ENCODE assay signal across 10 mouse cellular contexts in the genomic region with DNA sequence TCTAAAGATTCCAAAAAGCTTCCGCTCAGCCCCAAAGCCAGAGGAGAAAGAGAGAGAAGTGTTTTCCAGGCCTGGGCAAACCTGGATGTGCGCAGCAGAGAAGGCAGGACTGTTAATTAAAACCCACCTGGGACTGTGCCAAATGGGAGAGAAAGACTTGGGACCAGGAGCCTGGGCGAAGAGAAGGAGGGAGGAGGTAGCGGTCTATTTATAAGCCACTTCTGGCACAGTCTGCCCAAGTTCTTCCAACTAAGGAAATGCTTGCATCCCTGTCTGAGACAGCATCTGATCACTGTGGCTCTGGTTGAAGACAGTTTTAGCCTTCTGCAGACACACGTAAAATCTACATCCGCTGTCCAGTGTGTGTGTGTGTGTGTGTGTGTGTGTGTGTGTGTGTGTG.
A peak's percentile ranks its signal among the peaks of the same experiment; 100 is the strongest.
DNase-seq lines count a peak whose midpoint lies in the region; ATAC-seq and TF ChIP-seq lines count a peak whose summit lies in the region.
"Had no signal": no experiment of that assay in that cellular context is flagged by ENCODE, and none has a peak within 500 bp of the region (broad histone marks: within the 10 kb centered on the region; RNA-seq: fewer than 3 reads in every experiment).

No protein-coding gene starts in this region.

- no peaks in the 10 kb centered on the region for H3K9me3 ChIP-seq in heart, embryonic 14.5 days (ENCODE audit: control insufficient read depth, low read length)
- H3K9me3 ChIP-seq: embryonic facial prominence, embryonic 15.5 days; megakaryocyte, embryonic 14.5 days had no signal

- intact Hi-C loops in left cerebral cortex, postnatal 25 days (cut with DNase I): loop anchor here (5.0 kb wide), 1 partner anchor 129 kb away; no protein-coding TSS in a partner anchor

- H3K4me3 ChIP-seq in heart, embryonic 14.5 days (ENCODE audit: control insufficient read depth in 1 of 2, insufficient read depth in 1 of 2, low read depth in 1 of 2, low read length in 2 of 2): no peak overlapping the region
- no peak overlapping the region for H3K4me3 ChIP-seq in thymus, adult 2 months (ENCODE audit: control insufficient read depth, insufficient read depth, low read length)
- H3K4me3 ChIP-seq: embryonic facial prominence, embryonic 15.5 days; megakaryocyte, embryonic 14.5 days had no signal

- peaks cover 12 to 14% of the 10 kb centered on the region in 2 experiments for H3K4me1 ChIP-seq in heart, embryonic 14.5 days (ENCODE audit: control insufficient read depth in 2 of 2, insufficient read depth in 2 of 2, low read length in 2 of 2)
- no peaks in the 10 kb centered on the region for H3K4me1 ChIP-seq in thymus, adult 2 months (replicated peaks; ENCODE audit: control insufficient read depth, insufficient read depth, low read length)

- no peak for DNase-seq in heart, adult 8-10 months (ENCODE audit: low spot score)
- peak; percentile 90 for DNase-seq in brain, embryonic 14.5 days (ENCODE audit: low read depth)
- DNase-seq in frontal cortex, postnatal 25 days (ENCODE audit: low spot score in 2 of 2): peak; percentile 35 to 42
- peak; percentile 81 to 95 for DNase-seq in left cerebral cortex, postnatal 25 days (ENCODE audit: low spot score in 2 of 2)
- DNase-seq in retina, postnatal 1 day: no peak
- no peak for DNase-seq in thymus, adult 2 months

- no peak for TF ChIP-seq CTCF in brain, embryonic 14.5 days (IDR thresholded peaks at IDR 0.05; ENCODE audit: borderline replicate concordance, extremely low read depth, insufficient read depth, insufficient read length)
- TF ChIP-seq CTCF in thymus, adult 2 months (IDR thresholded peaks at IDR 0.05; ENCODE audit: borderline replicate concordance, control insufficient read depth, extremely low read depth, insufficient read depth, low read length, poor library complexity): no peak

- TF ChIP-seq POLR2A in brain, embryonic 14.5 days (IDR thresholded peaks at IDR 0.05; ENCODE audit: borderline replicate concordance, extremely low read depth, insufficient read depth, insufficient read length, poor library complexity, severe bottlenecking): no peak
- TF ChIP-seq POLR2A in thymus, adult 2 months (IDR thresholded peaks at IDR 0.05; ENCODE audit: control insufficient read depth, extremely low read depth, insufficient read depth, low read length, poor library complexity): no peak

- no peak overlapping the region for H3K9ac ChIP-seq in heart, embryonic 14.5 days (ENCODE audit: low read length)
- H3K9ac ChIP-seq: embryonic facial prominence, embryonic 15.5 days had no signal

- 25% methylated on average over 6 of the region's 6 CpGs for WGBS in heart, embryonic 14.5 days
- 92% methylated on average over 6 of the region's 6 CpGs for WGBS in thymus, adult 2 months

- no peak overlapping the region for H3K4me2 ChIP-seq in heart, embryonic 14.5 days (ENCODE audit: low read length)
- H3K4me2 ChIP-seq: embryonic facial prominence, embryonic 15.5 days had no signal

- no peaks in the 10 kb centered on the region for H3K27me3 ChIP-seq in heart, embryonic 14.5 days (ENCODE audit: control insufficient read depth, insufficient read depth, low read length)
- H3K27me3 ChIP-seq in thymus, adult 2 months (ENCODE audit: control insufficient read depth, insufficient read depth, low read length): no peaks in the 10 kb centered on the region
- H3K27me3 ChIP-seq: embryonic facial prominence, embryonic 15.5 days had no signal

- H3K36me3 ChIP-seq in heart, embryonic 14.5 days (ENCODE audit: control insufficient read depth, insufficient read depth, low read length): no peaks in the 10 kb centered on the region
- H3K36me3 ChIP-seq in thymus, adult 2 months (ENCODE audit: control insufficient read depth, insufficient read depth, low read length): no peaks in the 10 kb centered on the region
- H3K36me3 ChIP-seq: embryonic facial prominence, embryonic 15.5 days had no signal

- 0 out of 2 replicates have a peak, but pooled peaks have one; percentile 45 for ATAC-seq in heart, embryonic 14.5 days (ENCODE audit: insufficient number of reproducible peaks, insufficient read depth, low FRiP score, low read depth)
- no peak for ATAC-seq in megakaryocyte, adult 5-6 weeks (ENCODE audit: poor library complexity, severe bottlenecking)

- H3K27ac ChIP-seq in heart, embryonic 14.5 days (replicated peaks in 1 of 2; ENCODE audit: control insufficient read depth in 1 of 2, insufficient read depth in 1 of 2, low read depth in 2 of 2, low read length in 2 of 2): peak overlapping the region; percentile 67 to 78
- no peak overlapping the region for H3K27ac ChIP-seq in thymus, adult 2 months (ENCODE audit: control insufficient read depth, insufficient read depth, low read length)
- H3K27ac ChIP-seq: embryonic facial prominence, embryonic 15.5 days had no signal

Comparison
In these comparisons a context has a peak if more than half of its experiments do, and no peak if none do; other contexts are left out.
1. DNase-seq: peak in brain, embryonic 14.5 days (single experiment), frontal cortex, postnatal 25 days (2 of 2) and left cerebral cortex, postnatal 25 days (2 of 2); none in heart, adult 8-10 months (single experiment), retina, postnatal 1 day (single experiment) and thymus, adult 2 months (single experiment).